Mouse (Mus musculus): ENCODE data around the gene Bcl2. TPM values are rescaled to one million over a fixed set of nuclear protein-coding genes. Genes with fewer than 3 reads are reported as not detected.

Gene Bcl2
- total RNA-seq, 4 experiments from 2014 or later: 1.6 to 2.1 (median 1.7) TPM

GRCm38 (mm10) chr1:106513890-106514643 lies 200.0 kb downstream of the Bcl2 start:
- DNase-seq (ENCODE audit: low spot score in 2 of 2): no peak

DNA sequence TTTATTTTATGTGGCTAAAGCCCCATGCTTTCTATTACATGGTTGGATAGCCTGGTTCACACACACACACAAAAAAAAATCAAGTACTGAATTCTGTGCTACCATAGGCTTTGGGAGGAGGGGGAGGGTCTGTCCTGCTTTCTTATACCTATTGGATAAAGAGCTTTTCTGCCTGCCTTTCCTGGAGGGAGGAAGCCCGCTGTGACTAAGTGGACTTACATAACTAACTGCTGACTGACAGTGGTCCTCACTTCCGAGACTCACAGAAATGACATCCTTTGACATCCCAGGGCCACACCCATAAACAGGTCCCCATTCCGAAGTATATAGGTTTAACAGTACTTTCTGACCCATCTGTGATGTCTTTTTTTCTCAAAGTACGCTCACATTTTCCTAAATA lies 200.6 kb downstream of the Bcl2 start:
- no peak for DNase-seq (ENCODE audit: low spot score in 2 of 2)

GRCm38 (mm10) chr1:106511593-106511992 lies 202.5 kb downstream of the Bcl2 start:
- peak; percentile 43 to 58 for DNase-seq (ENCODE audit: low spot score in 2 of 2)

DNA sequence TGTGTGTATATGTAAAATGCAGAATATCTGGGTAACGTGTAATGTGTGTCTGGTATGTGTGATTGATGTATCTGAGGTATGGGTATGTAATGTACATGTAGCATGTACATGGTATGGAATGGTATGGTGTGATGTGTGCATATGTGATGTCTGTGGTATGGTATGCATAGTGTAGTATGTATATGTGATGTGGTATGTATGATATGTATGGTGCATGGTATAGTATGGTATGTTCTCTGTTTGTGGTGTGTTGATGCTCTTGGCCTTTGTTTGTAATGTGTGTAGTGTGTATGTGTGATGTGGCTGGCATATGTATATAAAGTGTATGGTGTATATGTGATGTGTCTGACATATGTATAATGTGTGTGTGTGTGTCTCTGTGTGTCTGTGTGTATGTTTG lies 206.5 kb downstream of the Bcl2 start:
- no peak for DNase-seq (ENCODE audit: low spot score in 2 of 2)

GRCm38 (mm10) chr1:106503910-106504309 lies 210.2 kb downstream of the Bcl2 start:
- no peak for DNase-seq (ENCODE audit: low spot score in 2 of 2)

- DNase-seq (ENCODE audit: low spot score in 2 of 2): no peak
These were observed 210.7 kb downstream of the Bcl2 start for GRCm38 (mm10) chr1:106503407-106503806.

DNA sequence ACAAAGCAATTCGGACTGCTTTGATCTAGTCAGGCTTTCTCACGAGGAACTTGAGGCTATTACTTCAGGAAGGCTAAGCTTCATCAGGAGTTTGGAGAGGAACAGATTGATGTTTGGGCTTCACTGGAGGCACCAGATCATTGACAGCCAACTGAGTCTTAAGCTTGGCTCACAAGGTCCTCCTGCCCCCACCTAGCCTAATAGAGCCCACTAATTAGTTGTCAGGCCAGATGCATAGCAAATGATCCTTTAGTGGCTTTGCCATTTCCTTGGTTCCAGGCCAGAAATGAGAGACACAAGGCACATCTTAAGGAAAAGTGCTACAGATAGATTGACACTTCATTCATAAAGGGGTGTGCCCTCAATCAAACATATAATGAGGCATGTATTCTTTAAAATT lies 216.1 kb downstream of the Bcl2 start:
- DNase-seq (ENCODE audit: low spot score in 2 of 2): no peak

Small RNAs within 50 kb of the gene (microRNA-seq; reads per million reads assigned to microRNA genes)
- gene Mir3473f: not detected

Other genes with a start within 250 kb of the Bcl2 start
- 1 to 10 TPM; 2.6 to 4.6 (median 4.0) TPM for gene Kdsr, start 45.5 kb upstream of the Bcl2 start, total RNA-seq (2022)
- gene Vps4b, start 82.5 kb upstream of the Bcl2 start, total RNA-seq (2022): 10 to 100 TPM; 14.3 to 22.0 (median 17.3) TPM
- not detected for gene Serpinb5, start 146.9 kb upstream of the Bcl2 start, total RNA-seq (2022)
- gene Serpinb12, start 220.2 kb upstream of the Bcl2 start, total RNA-seq (2022): not detected